Mouse (Mus musculus) ES-E14 (cell line): ENCODE measurements around the gene Dlg2. TPM values are rescaled to one million over a fixed set of nuclear protein-coding genes. Genes with fewer than 3 reads are reported as not detected.

ENCODE experiments used
- DNase-seq: peaks from one replicate; pipeline ENCODE4 v3.0.0-alpha.2; 2013; ENCODE audit warnings: low read depth, low spot score
- H3K27ac ChIP-seq: 2 replicates; pipeline ENCODE4 v1.5.1; 2012; ENCODE audit warnings: low read depth, mild to moderate bottlenecking, low read length, moderate library complexity, mixed read lengths; ENCODE audit not compliant: poor library complexity, insufficient read depth, severe bottlenecking
- H3K36me3 ChIP-seq: 2 replicates; pipeline ENCODE4 v1.6.1; 2012; ENCODE audit warnings: mild to moderate bottlenecking, low read length, moderate library complexity, mixed read lengths; ENCODE audit not compliant: control insufficient read depth, poor library complexity, insufficient read depth, severe bottlenecking
- H3K4me1 ChIP-seq, 2 experiments: fragments of 150-350 bp in 1 of 2; sonication (generic) in 1 of 2; 2 replicates each; pipeline ENCODE4 v1.6.1; 2012; ENCODE audit warnings: low read length in 2 of 2, mild to moderate bottlenecking in 1 of 2, mixed read lengths in 1 of 2; ENCODE audit not compliant: control insufficient read depth in 2 of 2, insufficient read depth in 2 of 2, poor library complexity in 1 of 2
- H3K4me3 ChIP-seq, 2 experiments: fragments of 150-350 bp in 1 of 2; sonication (generic) in 1 of 2; 2 replicates each; pipeline ENCODE4 v1.5.1; 2012; ENCODE audit warnings: low read length in 2 of 2, low read depth in 1 of 2, mild to moderate bottlenecking in 1 of 2, mixed read lengths in 1 of 2; ENCODE audit not compliant: insufficient read depth in 1 of 2, poor library complexity in 1 of 2, severe bottlenecking in 1 of 2
- H3K9ac ChIP-seq: 2 replicates; pipeline ENCODE4 v1.6.1; 2012; ENCODE audit warnings: low read depth, mild to moderate bottlenecking, low read length, mixed read lengths; ENCODE audit not compliant: poor library complexity, insufficient read depth, severe bottlenecking
- H3K9me3 ChIP-seq: fragments of 150-350 bp; sonication (generic); 2 replicates; pipeline ENCODE4 v1.6.1; 2012; ENCODE audit warnings: low read depth, mild to moderate bottlenecking, low read length; ENCODE audit not compliant: control insufficient read depth, insufficient read depth
- CHD2 ChIP-seq: IDR thresholded peaks from 2 replicates; pipeline ENCODE4 v1.6.1; 2014; ENCODE audit warnings: mild to moderate bottlenecking, low read depth, low read length, inconsistent platforms
- HCFC1 ChIP-seq: IDR thresholded peaks from 2 replicates; pipeline ENCODE4 v1.6.1; 2012; ENCODE audit warnings: low read length, inconsistent platforms, borderline replicate concordance; ENCODE audit not compliant: insufficient read depth
- MAFK ChIP-seq: IDR thresholded peaks from 2 replicates; pipeline ENCODE4 v1.6.1; 2014; ENCODE audit warnings: mild to moderate bottlenecking, low read depth, low read length, inconsistent platforms; ENCODE audit not compliant: insufficient read depth
- ZC3H11A ChIP-seq: IDR thresholded peaks from 2 replicates; pipeline ENCODE4 v1.6.1; 2012; ENCODE audit warnings: low read depth, mild to moderate bottlenecking, inconsistent platforms, low read length, borderline replicate concordance
- ZNF384 ChIP-seq: IDR thresholded peaks from 2 replicates; pipeline ENCODE4 v1.6.1; 2012; ENCODE audit warnings: low read depth, low read length, inconsistent platforms
- in situ Hi-C, 2 experiments: fragments of 600-800 bp; cut with MboI; formaldehyde crosslinking; loops; one replicate each; pipeline ENCODE4 v1.15.1; 2025; ENCODE audit warnings: low sequenced_read_pairs in 2 of 2, inconsistent platforms in 1 of 2; ENCODE audit not compliant: unreplicated experiment in 2 of 2
- total RNA-seq: library from RNA; depleted of rRNA; stranded (reverse); fragments of 300-350 nt; gene quantifications from 2 replicates; pipeline ENCODE4 v1.2.3, GENCODE M21; 2012

Dlg2 gene
- total RNA-seq, 1 experiment = 0.13 TPM

- Histone ChIP-seq H3K27ac (no peak overlapping the region), H3K9ac (no peak overlapping the region), H3K9me3 (no peaks in the 10 kb centered on the region), H3K4me3 (no peak overlapping the region), H3K4me1 (no peaks in the 10 kb centered on the region), H3K36me3 (no peaks in the 10 kb centered on the region)
- no peak for DNase-seq
- no peak for TF ChIP-seq CHD2
- no peak for TF ChIP-seq HCFC1
- TF ChIP-seq ZC3H11A = no peak
- no peak for TF ChIP-seq ZNF384
- no peak for TF ChIP-seq MAFK
- in situ Hi-C loops = no loop called here
Observed at GRCm38 (mm10) chr7:91514445-91514844, 1038.0 kb downstream of the Dlg2 start.

- H3K27ac ChIP-seq = no peak overlapping the region
- TF ChIP-seq ZC3H11A (no peak), CHD2 (no peak), MAFK (no peak), HCFC1 (no peak), ZNF384 (no peak)
- DNase-seq = no peak
- no peaks in the 10 kb centered on the region for H3K36me3 ChIP-seq
- in situ Hi-C loops = no loop called here
- H3K9me3 ChIP-seq = no peaks in the 10 kb centered on the region
- no peak overlapping the region for H3K9ac ChIP-seq
- no peaks in the 10 kb centered on the region for H3K4me1 ChIP-seq
- no peak overlapping the region for H3K4me3 ChIP-seq
Observed at GRCm38 (mm10) chr7:91516225-91516624, 1039.8 kb downstream of the Dlg2 start.

DNA sequence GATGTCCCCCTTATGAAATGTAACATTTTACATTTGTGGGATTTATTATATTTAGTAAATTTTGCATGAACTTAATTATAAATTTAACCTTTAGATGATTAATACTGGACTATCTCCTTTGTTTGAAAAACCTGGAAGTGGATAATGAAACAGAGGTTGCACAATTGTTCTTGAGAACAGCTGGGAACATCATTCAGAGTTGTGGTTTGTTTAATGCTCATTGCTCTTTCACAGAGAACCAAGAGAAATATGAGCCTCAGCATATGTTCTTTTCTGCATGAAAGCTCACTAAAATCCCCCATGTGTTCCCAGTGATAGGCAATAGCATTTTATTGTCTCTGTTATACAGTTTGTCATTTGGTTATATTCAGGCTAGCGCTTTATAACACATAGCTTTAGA is 1049.4 kb downstream of the Dlg2 start:
- DNase-seq = no peak
- no peak for TF ChIP-seq CHD2
- TF ChIP-seq ZNF384 = no peak
- TF ChIP-seq MAFK = no peak
- TF ChIP-seq ZC3H11A = no peak
- no peak for TF ChIP-seq HCFC1
- Histone ChIP-seq H3K4me3 (no peak overlapping the region), H3K4me1 (no peaks in the 10 kb centered on the region), H3K27ac (no peak overlapping the region), H3K9me3 (no peaks in the 10 kb centered on the region), H3K9ac (no peak overlapping the region), H3K36me3 (no peaks in the 10 kb centered on the region)
- in situ Hi-C loops = no loop called here

DNA sequence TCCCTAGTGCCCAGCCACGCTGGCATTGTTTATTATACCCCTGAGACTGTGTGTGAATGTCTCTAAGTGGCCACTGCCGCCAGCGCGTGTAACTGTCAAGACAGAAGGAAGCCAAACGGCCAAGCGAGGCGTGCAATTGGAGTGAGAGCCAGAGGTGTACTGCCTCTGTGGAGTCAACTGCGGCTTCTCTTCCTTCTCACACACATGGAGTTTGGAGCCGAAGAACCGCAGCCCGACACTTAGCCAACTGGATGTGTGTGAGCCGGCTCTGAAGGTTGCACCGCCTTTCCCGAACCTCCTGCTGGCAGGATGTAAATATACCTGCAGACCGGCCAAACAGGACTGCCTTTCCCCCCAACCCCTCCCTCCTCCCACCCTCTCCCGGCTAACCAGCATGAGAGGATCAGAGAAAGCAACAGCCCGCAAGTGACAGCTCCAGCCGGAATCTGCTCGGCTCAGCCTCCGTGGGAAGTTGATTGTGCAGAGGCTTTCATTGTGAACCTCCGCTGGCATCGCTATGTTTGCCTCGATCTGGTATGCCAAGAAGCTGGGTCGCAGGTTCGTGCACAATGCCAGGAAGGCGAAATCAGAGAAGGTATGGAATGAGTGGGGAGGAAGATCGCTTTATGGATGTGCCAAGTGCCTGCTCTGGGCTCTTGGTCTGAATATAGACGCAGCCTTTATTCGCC is 1066.3 kb downstream of the Dlg2 start:
- in situ Hi-C loops = no loop called here
- Histone ChIP-seq H3K4me1 (peaks cover 0 to 3% of the 10 kb centered on the region in 2 experiments; a peak in 1 of 4 replicates), H3K36me3 (no peaks in the 10 kb centered on the region), H3K9me3 (no peaks in the 10 kb centered on the region), H3K4me3 (peak overlapping the region; percentile 2 to 39; a peak in 2 of 4 replicates), H3K27ac (no peak overlapping the region), H3K9ac (no peak overlapping the region)
- TF ChIP-seq MAFK = no peak
- no peak for TF ChIP-seq ZC3H11A
- no peak for TF ChIP-seq HCFC1
- no peak for TF ChIP-seq ZNF384
- TF ChIP-seq CHD2 = no peak
- peak; percentile 26 for DNase-seq
